Mouse (Mus musculus) embryonic facial prominence, embryonic 11.5 days (tissue): ENCODE data around the gene Olfr112. TPM values are rescaled to one million over a fixed set of nuclear protein-coding genes. Genes with fewer than 3 reads are reported as not detected.
A peak's percentile ranks its signal among the peaks of the same experiment; 100 is the strongest.
"Not testable (repeated sequence)": the region's sequence is repeated elsewhere in the genome, so short reads cannot be mapped to it uniquely, and the experiment has no call there.

Experiments
- ATAC-seq: fragments of 200-750 bp; cut with Nextera tagmentation; replicated peaks from 2 replicates; pipeline ENCODE4 v1.8.0; 2017; ENCODE audit warnings: low read depth; ENCODE audit not compliant: insufficient number of reproducible peaks, low FRiP score, low TSS enrichment
- DNase-seq: peaks from one replicate; pipeline ENCODE4 v3.0.0-alpha.2; 2015; ENCODE audit warnings: low spot score
- H3K27ac ChIP-seq: fragments of 300-500 bp; sonication (generic); replicated peaks from 2 replicates; pipeline ENCODE4 v1.5.1; 2014; ENCODE audit warnings: mild to moderate bottlenecking, low read depth, low read length, control low read depth
- H3K27me3 ChIP-seq: fragments of 300-500 bp; sonication (generic); 2 replicates; pipeline ENCODE4 v1.6.1; 2014; ENCODE audit warnings: mild to moderate bottlenecking, low read length, moderate library complexity, mixed read lengths; ENCODE audit not compliant: control insufficient read depth, insufficient read depth
- H3K36me3 ChIP-seq: fragments of 300-500 bp; sonication (generic); replicated peaks from 2 replicates; pipeline ENCODE4 v1.6.1; 2014; ENCODE audit warnings: low read depth, mild to moderate bottlenecking, low read length, moderate library complexity, mixed read lengths; ENCODE audit not compliant: control insufficient read depth, insufficient read depth
- H3K4me1 ChIP-seq: fragments of 300-500 bp; sonication (generic); 2 replicates; pipeline ENCODE4 v1.6.1; 2014; ENCODE audit warnings: low read length, mixed read lengths; ENCODE audit not compliant: control insufficient read depth, insufficient read depth
- H3K4me2 ChIP-seq: fragments of 300-500 bp; sonication (generic); 2 replicates; pipeline ENCODE4 v1.6.1; 2014; ENCODE audit warnings: low read depth, mild to moderate bottlenecking, control low read depth, low read length, moderate library complexity
- H3K4me3 ChIP-seq: fragments of 300-500 bp; sonication (generic); 2 replicates; pipeline ENCODE4 v1.5.1; 2014; ENCODE audit warnings: low read depth, low read length, control low read depth
- H3K9ac ChIP-seq: fragments of 300-500 bp; sonication (generic); replicated peaks from 2 replicates; pipeline ENCODE4 v1.6.1; 2014; ENCODE audit warnings: mild to moderate bottlenecking, control low read depth, low read length
- H3K9me3 ChIP-seq: fragments of 300-500 bp; sonication (generic); replicated peaks from 2 replicates; pipeline ENCODE4 v1.6.1; 2016; ENCODE audit warnings: mild to moderate bottlenecking, low read length, inconsistent platforms, mixed read lengths; ENCODE audit not compliant: control insufficient read depth
- WGBS: fragments of 180-500 bp; shearing (Covaris S2); extraction: QIAGEN DNeasy Blood & Tissue Kit; methylation state at CpG from one replicate; pipeline ENCODE4 v1.1.7; 2014; 5-methylcytosine and 5-hydroxymethylcytosine counted together
- polyA plus RNA-seq: library from polyadenylated mRNA; unstranded; fragments of >200 nt; fragmentation: Nextera tagmentation; extraction: Ambion mirVana; gene quantifications from 2 replicates; pipeline ENCODE4 v1.2.1, GENCODE M21; 2014

Gene Olfr112
- polyA plus RNA-seq, result not detected in 2 replicates

GRCm38 (mm10) chr17:37569351-37569750 is at the start of gene Olfr112:
Olfr112 (minus strand) TSS chr17:37569451.
- H3K9ac ChIP-seq, result no peak within 1 kb of the TSS
- H3K27me3 ChIP-seq, result no peaks in the 10 kb centered on the region
- H3K4me3 ChIP-seq, result no peak within 1 kb of the TSS
- no peak within 1 kb of the TSS for H3K4me2 ChIP-seq
- DNase-seq (no peak), ATAC-seq (no peak)
- no peaks in the 10 kb centered on the region for H3K36me3 ChIP-seq
- no peaks in the 10 kb centered on the region for H3K4me1 ChIP-seq
- no peaks in the 10 kb centered on the region for H3K9me3 ChIP-seq
- H3K27ac ChIP-seq, result no peak within 1 kb of the TSS

GRCm38 (mm10) chr17:37592643-37593042 is 23.4 kb upstream of the Olfr112 start, which contains the start of gene Olfr114:
Olfr114 (minus strand) TSS chr17:37592743.
- no peak for DNase-seq
- no peak within 1 kb of the TSS for H3K4me2 ChIP-seq
- H3K27ac ChIP-seq, result no peak within 1 kb of the TSS
- no peaks in the 10 kb centered on the region for H3K27me3 ChIP-seq
- ATAC-seq, result no peak
- no peak within 1 kb of the TSS for H3K9ac ChIP-seq
- no peaks in the 10 kb centered on the region for H3K9me3 ChIP-seq
- no peaks in the 10 kb centered on the region for H3K36me3 ChIP-seq
- no peaks in the 10 kb centered on the region for H3K4me1 ChIP-seq
- H3K4me3 ChIP-seq, result no peak within 1 kb of the TSS

GRCm38 (mm10) chr17:37577563-37577962 is 8.3 kb upstream of the Olfr112 start, which contains the start of gene Olfr113:
Olfr113 (minus strand) TSS chr17:37577663.
- Histone ChIP-seq H3K9ac (no peak within 1 kb of the TSS), H3K4me2 (no peak within 1 kb of the TSS), H3K36me3 (no peaks in the 10 kb centered on the region), H3K4me3 (no peak within 1 kb of the TSS), H3K4me1 (no peaks in the 10 kb centered on the region), H3K27ac (no peak within 1 kb of the TSS), H3K27me3 (no peaks in the 10 kb centered on the region), H3K9me3 (no peaks in the 10 kb centered on the region)
- ATAC-seq (no peak), DNase-seq (no peak)

GRCm38 (mm10) chr17:37558913-37559615 is 10.2 kb downstream of the Olfr112 start:
- H3K9ac ChIP-seq, result no peak overlapping the region
- H3K36me3 ChIP-seq, result no peaks in the 10 kb centered on the region
- H3K4me3 ChIP-seq, result no peak overlapping the region
- WGBS, result 59% methylated on average over 1 of the region's 1 CpGs
- H3K9me3 ChIP-seq, result no peaks in the 10 kb centered on the region
- no peaks in the 10 kb centered on the region for H3K4me1 ChIP-seq
- H3K27ac ChIP-seq, result no peak overlapping the region
- H3K4me2 ChIP-seq, result no peak overlapping the region
- ATAC-seq (no peak), DNase-seq (no peak)
- H3K27me3 ChIP-seq, result no peaks in the 10 kb centered on the region

- no peaks in the 10 kb centered on the region for H3K9me3 ChIP-seq
- no peaks in the 10 kb centered on the region for H3K4me1 ChIP-seq
- H3K4me2 ChIP-seq, result no peak overlapping the region
- no peak overlapping the region for H3K27ac ChIP-seq
- DNase-seq, result peak; percentile 1
- WGBS, result 37% methylated on average over 3 of the region's 3 CpGs
- no peak overlapping the region for H3K4me3 ChIP-seq
- H3K36me3 ChIP-seq, result no peaks in the 10 kb centered on the region
- no peaks in the 10 kb centered on the region for H3K27me3 ChIP-seq
- ATAC-seq, result no peak
- H3K9ac ChIP-seq, result no peak overlapping the region
Observed at GRCm38 (mm10) chr17:37543800-37544435, 25.3 kb downstream of the Olfr112 start.

GRCm38 (mm10) chr17:37541454-37542119 is 27.7 kb downstream of the Olfr112 start:
- WGBS, result 83% methylated on average over 4 of the region's 4 CpGs
- Histone ChIP-seq H3K9ac (no peak overlapping the region), H3K4me3 (no peak overlapping the region), H3K4me2 (no peak overlapping the region), H3K27me3 (no peaks in the 10 kb centered on the region), H3K9me3 (no peaks in the 10 kb centered on the region), H3K36me3 (no peaks in the 10 kb centered on the region), H3K27ac (no peak overlapping the region), H3K4me1 (no peaks in the 10 kb centered on the region)
- ATAC-seq (no peak), DNase-seq (no peak)

- not testable (repeated sequence) for H3K4me1 ChIP-seq, H3K9me3 ChIP-seq, H3K4me3 ChIP-seq, ATAC-seq, H3K4me2 ChIP-seq, DNase-seq, H3K9ac ChIP-seq, H3K27ac ChIP-seq, H3K36me3 ChIP-seq, H3K27me3 ChIP-seq
- WGBS, result 48% methylated on average over 1 of the region's 1 CpGs
Observed at GRCm38 (mm10) chr17:37538416-37538815, 30.8 kb downstream of the Olfr112 start.

GRCm38 (mm10) chr17:37535173-37535572 is 34.1 kb downstream of the Olfr112 start:
- Histone ChIP-seq H3K9ac (no peak overlapping the region), H3K4me3 (no peak overlapping the region), H3K4me1 (no peaks in the 10 kb centered on the region), H3K27ac (no peak overlapping the region), H3K9me3 (no peaks in the 10 kb centered on the region), H3K4me2 (no peak overlapping the region), H3K27me3 (no peaks in the 10 kb centered on the region), H3K36me3 (no peaks in the 10 kb centered on the region)
- ATAC-seq (no peak), DNase-seq (no peak)
